Mouse (Mus musculus): ENCODE results near the gene Rab5if. TPM values are rescaled to one million over a fixed set of nuclear protein-coding genes. Genes with fewer than 3 reads are reported as not detected.
"Not testable (repeated sequence)": the region's sequence is repeated elsewhere in the genome, so short reads cannot be mapped to it uniquely, and the experiment has no call there.

Rab5if gene
- polyA plus RNA-seq, 1 experiment from 2014 or later = 131 TPM

- Histone ChIP-seq H3K36me3 (ENCODE audit: control insufficient read depth, insufficient read depth) (no peaks in the 10 kb centered on the region), H3K4me1 (replicated peaks; ENCODE audit: control insufficient read depth, insufficient read depth, low read length) (peaks cover 5% of the 10 kb centered on the region; the same call in 1 of the 2 replicates), H3K4me3 (replicated peaks; ENCODE audit: low read length) (no peak overlapping the region), H3K4me2 (ENCODE audit: low read length) (no peak overlapping the region), H3K9me3 (ENCODE audit: control insufficient read depth, low read length) (no peaks in the 10 kb centered on the region), H3K9ac (replicated peaks; ENCODE audit: low read depth, low read length) (no peak overlapping the region), H3K27me3 (replicated peaks; ENCODE audit: control insufficient read depth, insufficient read depth, low read length) (no peaks in the 10 kb centered on the region), H3K27ac (ENCODE audit: low read length) (no peak overlapping the region)
- WGBS = 89% methylated on average over 5 of the region's 5 CpGs
- ATAC-seq = no peak
These were observed 12.4 kb upstream of the Rab5if start for GRCm38 (mm10) chr2:156850505-156850904.

GRCm38 (mm10) chr2:156853584-156853983 is 9.3 kb upstream of the Rab5if start:
- not testable (repeated sequence) for H3K9me3 ChIP-seq (ENCODE audit: control insufficient read depth, low read length); H3K4me1 ChIP-seq (replicated peaks; ENCODE audit: control insufficient read depth, insufficient read depth, low read length); H3K27me3 ChIP-seq (replicated peaks; ENCODE audit: control insufficient read depth, insufficient read depth, low read length); H3K27ac ChIP-seq (ENCODE audit: low read length); H3K4me3 ChIP-seq (replicated peaks; ENCODE audit: low read length); H3K4me2 ChIP-seq (ENCODE audit: low read length); H3K36me3 ChIP-seq (ENCODE audit: control insufficient read depth, insufficient read depth); H3K9ac ChIP-seq (replicated peaks; ENCODE audit: low read depth, low read length)
- ATAC-seq = peak; percentile 47
- 41% methylated on average over 8 of the region's 13 CpGs for WGBS

GRCm38 (mm10) chr2:156853999-156854771 is 8.7 kb upstream of the Rab5if start:
- H3K36me3 ChIP-seq (ENCODE audit: control insufficient read depth, insufficient read depth); H3K4me3 ChIP-seq (replicated peaks; ENCODE audit: low read length); H3K9me3 ChIP-seq (ENCODE audit: control insufficient read depth, low read length); H3K27ac ChIP-seq (ENCODE audit: low read length); H3K4me2 ChIP-seq (ENCODE audit: low read length); H3K4me1 ChIP-seq (replicated peaks; ENCODE audit: control insufficient read depth, insufficient read depth, low read length); H3K9ac ChIP-seq (replicated peaks; ENCODE audit: low read depth, low read length); H3K27me3 ChIP-seq (replicated peaks; ENCODE audit: control insufficient read depth, insufficient read depth, low read length): not testable (repeated sequence)
- WGBS = 30% methylated on average over 13 of the region's 13 CpGs
- ATAC-seq = peak; percentile 43; the same call in 1 of the 2 replicates

GRCm38 (mm10) chr2:156856311-156856710 is 6.6 kb upstream of the Rab5if start:
- Histone ChIP-seq H3K4me1 (replicated peaks; ENCODE audit: control insufficient read depth, insufficient read depth, low read length) (peaks cover 7% of the 10 kb centered on the region), H3K36me3 (ENCODE audit: control insufficient read depth, insufficient read depth) (no peaks in the 10 kb centered on the region), H3K9ac (replicated peaks; ENCODE audit: low read depth, low read length) (no peak overlapping the region), H3K4me3 (replicated peaks; ENCODE audit: low read length) (no peak overlapping the region), H3K4me2 (ENCODE audit: low read length) (no peak overlapping the region), H3K27ac (ENCODE audit: low read length) (no peak overlapping the region), H3K27me3 (replicated peaks; ENCODE audit: control insufficient read depth, insufficient read depth, low read length) (no peaks in the 10 kb centered on the region), H3K9me3 (ENCODE audit: control insufficient read depth, low read length) (no peaks in the 10 kb centered on the region)
- ATAC-seq = no peak
- WGBS = 98% methylated on average over 1 of the region's 1 CpGs

GRCm38 (mm10) chr2:156857385-156857791 is 5.5 kb upstream of the Rab5if start:
- no peak for ATAC-seq
- no peak overlapping the region for H3K9ac ChIP-seq (replicated peaks; ENCODE audit: low read depth, low read length)
- no peak overlapping the region for H3K4me2 ChIP-seq (ENCODE audit: low read length)
- 74% methylated on average over 3 of the region's 3 CpGs for WGBS
- H3K27ac ChIP-seq (ENCODE audit: low read length) = no peak overlapping the region
- H3K36me3 ChIP-seq (ENCODE audit: control insufficient read depth, insufficient read depth) = no peaks in the 10 kb centered on the region
- H3K27me3 ChIP-seq (replicated peaks; ENCODE audit: control insufficient read depth, insufficient read depth, low read length) = no peaks in the 10 kb centered on the region
- H3K4me3 ChIP-seq (replicated peaks; ENCODE audit: low read length) = no peak overlapping the region
- H3K9me3 ChIP-seq (ENCODE audit: control insufficient read depth, low read length) = no peaks in the 10 kb centered on the region
- H3K4me1 ChIP-seq (replicated peaks; ENCODE audit: control insufficient read depth, insufficient read depth, low read length) = peaks cover 14% of the 10 kb centered on the region

GRCm38 (mm10) chr2:156857835-156858234 is 5.1 kb upstream of the Rab5if start, which contains the start of gene 4930518I15Rik:
Gene 4930518I15Rik (minus strand): TSS chr2:156857946.
- H3K36me3 ChIP-seq (ENCODE audit: control insufficient read depth, insufficient read depth) = no peaks in the 10 kb centered on the region
- H3K27me3 ChIP-seq (replicated peaks; ENCODE audit: control insufficient read depth, insufficient read depth, low read length) = no peaks in the 10 kb centered on the region
- no peak within 1 kb of the TSS for H3K27ac ChIP-seq (ENCODE audit: low read length)
- peaks cover 14% of the 10 kb centered on the region for H3K4me1 ChIP-seq (replicated peaks; ENCODE audit: control insufficient read depth, insufficient read depth, low read length)
- ATAC-seq = no peak
- no peaks in the 10 kb centered on the region for H3K9me3 ChIP-seq (ENCODE audit: control insufficient read depth, low read length)
- 89% methylated on average over 2 of the region's 2 CpGs for WGBS
- H3K9ac ChIP-seq (replicated peaks; ENCODE audit: low read depth, low read length) = no peak within 1 kb of the TSS
- H3K4me3 ChIP-seq (replicated peaks; ENCODE audit: low read length) = no peak within 1 kb of the TSS
- no peak within 1 kb of the TSS for H3K4me2 ChIP-seq (ENCODE audit: low read length)

GRCm38 (mm10) chr2:156858671-156859070 is 4.3 kb upstream of the Rab5if start:
- WGBS = 85% methylated on average over 7 of the region's 7 CpGs
- no peak for ATAC-seq
- Histone ChIP-seq H3K9me3 (ENCODE audit: control insufficient read depth, low read length) (no peaks in the 10 kb centered on the region), H3K4me3 (replicated peaks; ENCODE audit: low read length) (no peak overlapping the region), H3K27me3 (replicated peaks; ENCODE audit: control insufficient read depth, insufficient read depth, low read length) (no peaks in the 10 kb centered on the region), H3K9ac (replicated peaks; ENCODE audit: low read depth, low read length) (no peak overlapping the region), H3K36me3 (ENCODE audit: control insufficient read depth, insufficient read depth) (no peaks in the 10 kb centered on the region), H3K4me1 (replicated peaks; ENCODE audit: control insufficient read depth, insufficient read depth, low read length) (peaks cover 17% of the 10 kb centered on the region), H3K27ac (ENCODE audit: low read length) (no peak overlapping the region), H3K4me2 (ENCODE audit: low read length) (no peak overlapping the region)

- ATAC-seq = no peak
- Histone ChIP-seq H3K27me3 (replicated peaks; ENCODE audit: control insufficient read depth, insufficient read depth, low read length) (no peaks in the 10 kb centered on the region), H3K4me3 (replicated peaks; ENCODE audit: low read length) (peak overlapping the region; percentile 99), H3K9me3 (ENCODE audit: control insufficient read depth, low read length) (no peaks in the 10 kb centered on the region), H3K9ac (replicated peaks; ENCODE audit: low read depth, low read length) (peak overlapping the region; percentile 83), H3K4me1 (replicated peaks; ENCODE audit: control insufficient read depth, insufficient read depth, low read length) (peaks cover 22% of the 10 kb centered on the region), H3K27ac (ENCODE audit: low read length) (peak overlapping the region; percentile 97), H3K36me3 (ENCODE audit: control insufficient read depth, insufficient read depth) (0 out of 2 replicates have a peak, but pooled peaks cover 3% of the 10 kb centered on the region), H3K4me2 (ENCODE audit: low read length) (peak overlapping the region; percentile 88)
- under 1% methylated on average over 19 of the region's 19 CpGs for WGBS
These were observed 749 bp upstream of the Rab5if start for GRCm38 (mm10) chr2:156862041-156862717.

- peak overlapping the region; percentile 82 for H3K4me2 ChIP-seq (ENCODE audit: low read length)
- no peaks in the 10 kb centered on the region for H3K9me3 ChIP-seq (ENCODE audit: control insufficient read depth, low read length)
- H3K27ac ChIP-seq (ENCODE audit: low read length) = peak overlapping the region; percentile 82
- H3K27me3 ChIP-seq (replicated peaks; ENCODE audit: control insufficient read depth, insufficient read depth, low read length) = no peaks in the 10 kb centered on the region
- H3K36me3 ChIP-seq (ENCODE audit: control insufficient read depth, insufficient read depth) = 0 out of 2 replicates have a peak, but pooled peaks cover 3% of the 10 kb centered on the region
- peak overlapping the region; percentile 97 for H3K9ac ChIP-seq (replicated peaks; ENCODE audit: low read depth, low read length)
- ATAC-seq = no peak; the same call in 1 of the 2 replicates
- H3K4me1 ChIP-seq (replicated peaks; ENCODE audit: control insufficient read depth, insufficient read depth, low read length) = peaks cover 22% of the 10 kb centered on the region
- WGBS = 4% methylated on average over 28 of the region's 28 CpGs
- H3K4me3 ChIP-seq (replicated peaks; ENCODE audit: low read length) = peak overlapping the region; percentile 99
These were observed 696 bp downstream of the Rab5if start for GRCm38 (mm10) chr2:156863487-156864160.

All from forebrain, embryonic 16.5 days (tissue).